Mouse (Mus musculus): Measurements from ENCODE around the gene Sema6d. TPM values are rescaled to one million over a fixed set of nuclear protein-coding genes. Genes with fewer than 3 reads are reported as not detected.

The Sema6d gene
- 27.5 TPM for polyA plus RNA-seq (2014; fragmentation: Illumina TruSeq; extraction: RNeasy Lipid Tissue Mini Kit (QIAGEN cat#74804))

DNA sequence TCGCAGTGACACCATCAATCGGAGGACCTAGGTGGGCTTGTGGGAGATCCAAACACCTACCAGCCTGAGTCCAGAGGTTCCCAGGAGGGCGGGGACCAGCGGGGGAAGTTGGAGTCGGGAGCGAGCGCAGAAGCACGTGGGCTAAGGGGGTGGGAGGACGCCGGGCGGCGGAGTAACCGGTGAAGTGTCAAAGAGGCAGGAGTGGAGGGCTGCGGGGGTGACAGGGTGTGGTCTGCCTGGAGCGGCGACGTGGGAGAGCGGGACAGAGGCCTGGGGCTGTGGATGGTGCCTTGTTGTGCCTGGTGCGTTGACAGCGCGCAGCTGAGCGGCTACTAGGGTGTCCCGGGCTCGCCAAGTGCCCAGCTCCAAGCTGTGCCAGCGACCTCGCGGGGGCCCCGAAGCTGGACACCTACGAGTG, at the start of gene Sema6d:
Gene Sema6d, plus strand, starts transcription at position 157 of the 418 bp plus-strand sequence.

Measured in ovary, adult 10 weeks (tissue).